Mouse (Mus musculus) intestine, postnatal 0 days (tissue): ENCODE data around the gene A4galt. TPM values are rescaled to one million over a fixed set of nuclear protein-coding genes. Genes with fewer than 3 reads are reported as not detected.

Experiments used
- ATAC-seq: fragments of 200-750 bp; cut with Nextera tagmentation; 2 replicates; pipeline ENCODE4 v1.8.0; 2017; ENCODE audit warnings: mild to moderate bottlenecking, moderate TSS enrichment, moderate library complexity
- H3K27ac ChIP-seq: fragments of 300-500 bp; sonication (generic); 2 replicates; pipeline ENCODE4 v1.5.1; 2014; ENCODE audit warnings: mild to moderate bottlenecking, low read depth, low read length, moderate library complexity
- H3K27me3 ChIP-seq: fragments of 300-500 bp; sonication (generic); replicated peaks from 2 replicates; pipeline ENCODE4 v1.6.1; 2014; ENCODE audit warnings: low read length, mixed read lengths; ENCODE audit not compliant: control insufficient read depth, insufficient read depth
- H3K36me3 ChIP-seq: fragments of 300-500 bp; sonication (generic); 2 replicates; pipeline ENCODE4 v1.6.1; 2014; ENCODE audit warnings: mild to moderate bottlenecking, moderate library complexity; ENCODE audit not compliant: control insufficient read depth, insufficient read depth
- H3K4me1 ChIP-seq: fragments of 300-500 bp; sonication (generic); replicated peaks from 2 replicates; pipeline ENCODE4 v1.6.1; 2014; ENCODE audit warnings: antibody characterized with exemption, low read length, mixed read lengths; ENCODE audit not compliant: control insufficient read depth, insufficient read depth
- H3K4me2 ChIP-seq: fragments of 300-500 bp; sonication (generic); replicated peaks from 2 replicates; pipeline ENCODE4 v1.6.1; 2014; ENCODE audit warnings: low read depth, mild to moderate bottlenecking, moderate library complexity
- H3K4me3 ChIP-seq: fragments of 300-500 bp; sonication (generic); 2 replicates; pipeline ENCODE4 v1.5.1; 2014; ENCODE audit warnings: low read depth, low read length
- H3K9ac ChIP-seq: fragments of 300-500 bp; sonication (generic); 2 replicates; pipeline ENCODE4 v1.6.1; 2014; ENCODE audit warnings: mild to moderate bottlenecking, low read depth, low read length
- H3K9me3 ChIP-seq: fragments of 300-500 bp; sonication (generic); 2 replicates; pipeline ENCODE4 v1.6.1; 2016; ENCODE audit warnings: mixed run types; ENCODE audit not compliant: control insufficient read depth
- CTCF ChIP-seq: sonication (generic); IDR thresholded peaks from 2 replicates; pipeline ENCODE4 v1.5.1; 2016; ENCODE audit warnings: low read depth, mild to moderate bottlenecking, control low read depth, antibody characterized with exemption, moderate library complexity
- WGBS: fragments of 180-500 bp; shearing (Covaris S2); extraction: QIAGEN DNeasy Blood & Tissue Kit; methylation state at CpG from one replicate; pipeline ENCODE4 v1.1.7; 2014; 5-methylcytosine and 5-hydroxymethylcytosine counted together
- polyA plus RNA-seq: library from polyadenylated mRNA; unstranded; fragments of >200 nt; fragmentation: Nextera tagmentation; extraction: Ambion mirVana; gene quantifications from 2 replicates; pipeline ENCODE4 v1.2.1, GENCODE M21; 2015

Gene A4galt
- polyA plus RNA-seq, 1 experiment from 2014 or later = 8.6 TPM

DNA sequence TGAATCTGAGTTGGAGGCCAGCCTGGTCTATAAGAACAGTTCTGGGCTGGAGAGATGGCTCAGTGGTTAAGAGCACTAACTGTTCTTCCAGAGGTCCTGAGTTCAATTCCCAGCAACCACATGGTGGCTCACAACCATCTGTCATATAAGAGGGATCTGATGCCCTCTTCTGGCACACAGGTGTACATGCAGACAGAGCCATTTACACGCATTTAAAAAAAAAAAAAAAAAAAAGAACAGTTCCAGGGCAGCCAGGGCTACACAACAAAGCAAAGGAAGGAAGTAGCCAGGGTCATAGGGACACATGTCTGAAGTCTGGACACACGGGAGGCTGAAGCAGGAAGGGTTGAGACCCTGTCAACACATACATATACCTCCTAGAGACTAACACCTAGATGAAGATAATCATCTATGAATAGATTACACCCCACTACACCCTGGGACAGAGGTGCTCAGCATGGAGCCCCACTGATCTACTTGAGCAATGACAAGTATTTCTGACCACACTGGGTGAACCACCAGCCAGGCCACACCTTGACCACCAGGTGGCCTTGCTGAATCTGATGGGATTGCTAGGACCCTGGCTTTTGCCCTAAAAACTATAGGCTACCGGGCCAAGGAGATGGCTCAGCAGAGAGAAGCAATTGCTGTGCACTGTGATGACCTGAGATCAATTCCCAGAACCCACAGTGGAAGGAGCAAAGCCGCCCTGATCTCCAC, 9.5 kb downstream of the A4galt start:
- TF ChIP-seq CTCF = peak; percentile 28
- no peak overlapping the region for H3K4me3 ChIP-seq
- ATAC-seq = no peak
- H3K27ac ChIP-seq = no peak overlapping the region
- no peaks in the 10 kb centered on the region for H3K9me3 ChIP-seq
- H3K4me2 ChIP-seq = no peak overlapping the region
- 83% methylated on average over 4 of the region's 4 CpGs for WGBS
- no peaks in the 10 kb centered on the region for H3K36me3 ChIP-seq
- H3K9ac ChIP-seq = no peak overlapping the region
- no peaks in the 10 kb centered on the region for H3K27me3 ChIP-seq
- no peaks in the 10 kb centered on the region for H3K4me1 ChIP-seq

DNA sequence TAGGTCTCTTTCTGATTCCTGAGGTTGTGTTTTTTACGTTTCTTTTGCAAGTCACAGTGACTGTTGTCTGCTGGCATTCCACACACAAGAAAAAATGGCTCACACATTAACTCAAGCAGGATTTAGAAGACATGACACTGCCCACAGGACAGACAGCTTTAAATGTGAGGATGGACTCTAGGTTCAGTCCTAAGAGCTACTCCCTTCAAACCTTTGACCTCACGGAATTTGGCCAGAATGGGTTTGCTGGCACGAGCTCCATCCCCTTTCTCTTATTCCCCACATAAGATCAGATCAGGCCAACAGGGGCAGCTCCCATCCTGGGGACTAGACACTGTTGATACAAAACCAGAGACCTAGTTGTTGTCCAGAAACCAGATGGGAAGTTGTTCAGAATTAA, 10.1 kb downstream of the A4galt start:
- ATAC-seq = no peak
- Histone ChIP-seq H3K4me1 (no peaks in the 10 kb centered on the region), H3K4me2 (no peak overlapping the region), H3K27ac (no peak overlapping the region), H3K27me3 (no peaks in the 10 kb centered on the region), H3K36me3 (no peaks in the 10 kb centered on the region), H3K4me3 (no peak overlapping the region), H3K9me3 (no peaks in the 10 kb centered on the region), H3K9ac (no peak overlapping the region)
- WGBS = 87% methylated on average over 3 of the region's 3 CpGs
- TF ChIP-seq CTCF = no peak

DNA sequence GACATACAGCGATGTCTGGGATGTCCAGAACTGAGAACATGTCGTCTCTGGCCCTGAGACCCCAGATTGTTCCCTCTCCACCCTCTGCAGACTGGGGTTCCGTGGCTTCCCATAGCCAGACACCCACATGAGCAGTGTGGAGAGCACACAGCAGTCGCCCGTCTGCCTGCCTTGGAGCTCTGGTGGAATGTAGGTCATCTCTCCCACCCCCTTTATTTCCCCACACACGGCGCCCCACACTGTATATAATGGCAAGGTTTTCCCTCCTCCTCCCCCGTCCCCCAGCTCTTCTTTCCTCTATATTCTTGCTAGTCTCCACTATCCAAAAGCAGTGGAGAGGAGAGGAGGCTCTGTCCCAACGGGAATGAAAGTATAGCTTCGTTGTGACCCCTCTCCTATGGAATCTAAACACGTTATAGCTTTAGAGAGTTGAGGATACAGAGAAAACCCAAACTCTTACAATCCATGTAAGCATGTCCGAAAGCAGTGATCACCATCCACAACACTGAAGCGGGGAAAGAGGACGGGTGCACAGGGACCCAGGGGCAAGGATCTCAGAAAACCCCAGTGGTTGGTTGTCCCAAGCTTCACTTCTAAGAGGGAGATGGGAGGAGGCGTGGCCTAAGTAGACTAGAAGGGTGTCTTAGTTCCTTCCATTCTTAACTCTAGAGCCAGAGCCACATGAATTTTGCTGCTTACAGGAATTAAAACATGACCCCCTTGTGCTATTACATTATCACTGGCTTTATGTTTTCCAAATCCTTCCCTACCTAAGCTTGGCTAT, 13.9 kb downstream of the A4galt start:
- no peaks in the 10 kb centered on the region for H3K36me3 ChIP-seq
- 68% methylated on average over 15 of the region's 15 CpGs for WGBS
- ATAC-seq = no peak
- H3K9ac ChIP-seq = no peak overlapping the region
- H3K27me3 ChIP-seq = no peaks in the 10 kb centered on the region
- no peaks in the 10 kb centered on the region for H3K9me3 ChIP-seq
- no peak overlapping the region; the same call in 1 of the 2 replicates for H3K4me2 ChIP-seq
- TF ChIP-seq CTCF = no peak
- H3K4me3 ChIP-seq = no peak overlapping the region
- H3K27ac ChIP-seq = no peak overlapping the region
- no peaks in the 10 kb centered on the region for H3K4me1 ChIP-seq

DNA sequence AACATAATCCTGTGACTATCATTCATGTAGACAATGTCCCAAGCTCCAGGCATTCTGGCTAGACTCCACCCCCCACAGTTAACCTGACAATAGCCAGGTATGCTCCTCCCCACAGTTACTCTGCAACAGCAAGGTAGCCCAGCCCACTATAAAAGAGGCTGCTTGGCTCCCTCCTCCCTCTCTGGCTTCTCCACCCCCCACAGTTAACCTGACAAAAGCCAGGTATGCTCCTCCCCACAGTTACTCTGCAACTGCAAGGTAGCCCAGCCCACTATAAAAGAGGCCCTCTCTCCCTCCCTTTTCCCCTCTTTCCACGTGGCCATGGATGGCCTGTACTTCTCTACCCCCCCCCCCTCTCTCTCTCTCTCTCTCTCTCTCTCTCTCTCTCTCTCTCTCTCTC, 14.8 kb downstream of the A4galt start:
- ATAC-seq = peak; percentile 78
- 0% methylated on average over 1 of the region's 1 CpGs for WGBS

DNA sequence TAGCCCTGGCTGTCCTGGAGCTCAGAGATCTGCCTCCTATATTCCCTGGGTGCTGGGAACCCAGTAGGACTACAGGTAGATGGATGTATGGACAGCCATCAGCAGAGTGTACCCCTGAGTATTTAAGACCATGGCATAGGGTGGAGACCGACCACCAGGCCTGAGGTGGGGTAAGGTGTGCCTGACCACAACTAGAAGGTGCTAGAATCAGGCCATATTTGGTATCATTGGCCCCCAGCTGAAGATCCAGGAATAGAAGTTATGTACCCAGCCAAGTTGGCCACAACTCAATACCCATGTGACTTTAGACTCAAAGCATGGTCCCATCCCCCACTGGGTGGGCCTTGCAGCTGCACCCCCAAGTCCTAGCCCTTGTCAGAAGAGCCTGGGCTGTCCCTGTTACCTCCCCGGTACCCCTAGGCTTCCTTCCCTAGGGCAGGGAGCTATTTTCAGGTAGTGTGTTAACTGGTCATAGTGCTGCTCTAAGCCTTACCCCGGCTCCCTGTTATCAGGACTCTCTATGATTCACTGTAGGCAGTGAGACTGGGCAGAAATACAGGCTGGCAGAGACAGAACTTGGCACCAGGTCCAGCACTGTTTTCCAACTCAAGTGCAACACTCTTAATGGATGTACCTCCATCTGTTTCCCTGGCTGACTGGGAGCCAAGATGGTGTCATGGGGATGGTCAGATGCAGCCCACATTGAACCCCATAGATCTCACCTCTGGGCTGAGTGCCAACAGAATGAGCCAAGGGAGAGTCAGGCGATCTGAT, 18.2 kb downstream of the A4galt start:
- no peaks in the 10 kb centered on the region for H3K4me1 ChIP-seq
- no peak overlapping the region for H3K27ac ChIP-seq
- H3K9me3 ChIP-seq = no peaks in the 10 kb centered on the region
- H3K4me3 ChIP-seq = no peak overlapping the region
- no peak for ATAC-seq
- no peaks in the 10 kb centered on the region for H3K27me3 ChIP-seq
- WGBS = 81% methylated on average over 4 of the region's 4 CpGs
- H3K4me2 ChIP-seq = no peak overlapping the region
- H3K9ac ChIP-seq = no peak overlapping the region
- no peaks in the 10 kb centered on the region for H3K36me3 ChIP-seq
- no peak for TF ChIP-seq CTCF

More for the DNA sequence above, 14.8 kb downstream of the A4galt start:
- no peaks in the 10 kb centered on the region for H3K27me3 ChIP-seq
- H3K4me3 ChIP-seq = no peak overlapping the region
- H3K4me1 ChIP-seq = no peaks in the 10 kb centered on the region
- TF ChIP-seq CTCF = no peak
- no peaks in the 10 kb centered on the region for H3K36me3 ChIP-seq
- no peak overlapping the region for H3K27ac ChIP-seq
- no peak overlapping the region for H3K4me2 ChIP-seq
- H3K9ac ChIP-seq = no peak overlapping the region
- H3K9me3 ChIP-seq = no peaks in the 10 kb centered on the region

DNA sequence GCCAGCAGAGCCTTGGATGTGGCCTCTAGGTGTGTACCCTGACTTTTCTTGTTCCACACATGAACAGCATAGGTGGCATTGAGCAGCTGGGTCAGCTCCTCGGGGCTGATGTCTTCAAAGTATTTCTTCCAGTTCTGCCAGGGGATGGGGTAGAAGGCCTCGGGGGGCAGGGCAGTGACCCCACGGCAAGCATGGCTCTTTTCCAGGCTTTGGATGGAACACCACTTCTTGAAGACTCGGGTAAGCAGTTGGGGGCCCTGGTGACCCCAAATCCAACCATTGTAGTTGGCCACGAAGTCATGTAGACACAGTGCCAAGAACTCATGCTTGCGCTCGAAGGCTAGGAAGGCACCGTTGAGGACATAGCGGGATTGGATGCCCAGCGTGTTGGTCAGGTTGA, 24.0 kb downstream of the A4galt start:
- no peak for ATAC-seq
- Histone ChIP-seq H3K4me3 (no peak overlapping the region), H3K4me2 (no peak overlapping the region), H3K9me3 (no peaks in the 10 kb centered on the region), H3K36me3 (no peaks in the 10 kb centered on the region), H3K27me3 (no peaks in the 10 kb centered on the region), H3K4me1 (peaks cover 13% of the 10 kb centered on the region; the same call in 1 of the 2 replicates), H3K27ac (no peak overlapping the region), H3K9ac (no peak overlapping the region)
- TF ChIP-seq CTCF = no peak
- WGBS = 93% methylated on average over 10 of the region's 10 CpGs
